Mouse (Mus musculus) heart, embryonic 14.5 days (tissue): ENCODE measurements at regions not wholly inside any gene's neighbourhood (a gene's known extent, or its start where the extent isn't known, plus 50 kb on each side); places are given as distances from the start of the nearest gene placed in this dataset.

Experiments
- ATAC-seq: fragments of 200-750 bp; cut with Nextera tagmentation; 2 replicates; pipeline ENCODE4 v1.8.0; 2017; ENCODE audit warnings: low read depth, moderate TSS enrichment; ENCODE audit not compliant: insufficient number of reproducible peaks, insufficient read depth, low FRiP score
- H3K27ac ChIP-seq, 2 experiments: fragments of 200-500 bp in 1 of 2; fragments of 300-500 bp in 1 of 2; sonication (generic) in 1 of 2; replicated peaks in 1 of 2; 2 replicates each; pipeline ENCODE4 v1.5.1; 2012 to 2014; ENCODE audit warnings: low read depth in 2 of 2, low read length in 2 of 2, control low read depth in 1 of 2, mild to moderate bottlenecking in 1 of 2, mixed read lengths in 1 of 2; ENCODE audit not compliant: control insufficient read depth in 1 of 2, insufficient read depth in 1 of 2
- H3K27me3 ChIP-seq: fragments of 300-500 bp; sonication (generic); 2 replicates; pipeline ENCODE4 v1.6.1; 2014; ENCODE audit warnings: mild to moderate bottlenecking, low read length, control low read depth; ENCODE audit not compliant: control insufficient read depth, insufficient read depth
- H3K36me3 ChIP-seq: fragments of 300-500 bp; sonication (generic); 2 replicates; pipeline ENCODE4 v1.6.1; 2014; ENCODE audit warnings: mild to moderate bottlenecking, control low read depth, low read length, mixed read lengths; ENCODE audit not compliant: control insufficient read depth, insufficient read depth
- H3K4me1 ChIP-seq, 2 experiments: fragments of 200-500 bp in 1 of 2; fragments of 300-500 bp in 1 of 2; sonication (generic) in 1 of 2; 2 replicates each; pipeline ENCODE4 v1.6.1; 2012 to 2014; ENCODE audit warnings: low read length in 2 of 2, control low read depth in 1 of 2, mixed read lengths in 1 of 2; ENCODE audit not compliant: control insufficient read depth in 2 of 2, insufficient read depth in 2 of 2
- H3K4me2 ChIP-seq: fragments of 300-500 bp; sonication (generic); 2 replicates; pipeline ENCODE4 v1.6.1; 2014; ENCODE audit warnings: mild to moderate bottlenecking, low read length
- H3K4me3 ChIP-seq, 2 experiments: fragments of 200-500 bp in 1 of 2; fragments of 300-500 bp in 1 of 2; sonication (generic) in 1 of 2; 2 replicates each; pipeline ENCODE4 v1.5.1; 2012 to 2014; ENCODE audit warnings: low read length in 2 of 2, mild to moderate bottlenecking in 2 of 2, control low read depth in 1 of 2, low read depth in 1 of 2, moderate library complexity in 1 of 2; ENCODE audit not compliant: control insufficient read depth in 1 of 2, insufficient read depth in 1 of 2
- H3K9ac ChIP-seq: fragments of 300-500 bp; sonication (generic); 2 replicates; pipeline ENCODE4 v1.6.1; 2014; ENCODE audit warnings: mild to moderate bottlenecking, low read length
- H3K9me3 ChIP-seq: fragments of 300-500 bp; sonication (generic); 2 replicates; pipeline ENCODE4 v1.6.1; 2016; ENCODE audit warnings: low read length, control low read depth; ENCODE audit not compliant: control insufficient read depth
- WGBS: fragments of 180-500 bp; shearing (Covaris S2); extraction: QIAGEN DNeasy Blood & Tissue Kit; methylation state at CpG from one replicate; pipeline ENCODE4 v1.1.7; 2014; 5-methylcytosine and 5-hydroxymethylcytosine counted together

- no peaks in the 10 kb centered on the region for H3K9me3 ChIP-seq
- no peaks in the 10 kb centered on the region for H3K4me1 ChIP-seq
- no peak overlapping the region for H3K4me3 ChIP-seq
- no peak overlapping the region for H3K9ac ChIP-seq
- ATAC-seq = no peak
- H3K4me2 ChIP-seq = no peak overlapping the region
- no peaks in the 10 kb centered on the region for H3K27me3 ChIP-seq
- H3K27ac ChIP-seq = no peak overlapping the region
- 58% methylated on average over 6 of the region's 6 CpGs for WGBS
- H3K36me3 ChIP-seq = no peaks in the 10 kb centered on the region
These were observed 147.1 kb downstream of the Tsen15 start for GRCm38 (mm10) chr1:152239376-152239775.

DNA sequence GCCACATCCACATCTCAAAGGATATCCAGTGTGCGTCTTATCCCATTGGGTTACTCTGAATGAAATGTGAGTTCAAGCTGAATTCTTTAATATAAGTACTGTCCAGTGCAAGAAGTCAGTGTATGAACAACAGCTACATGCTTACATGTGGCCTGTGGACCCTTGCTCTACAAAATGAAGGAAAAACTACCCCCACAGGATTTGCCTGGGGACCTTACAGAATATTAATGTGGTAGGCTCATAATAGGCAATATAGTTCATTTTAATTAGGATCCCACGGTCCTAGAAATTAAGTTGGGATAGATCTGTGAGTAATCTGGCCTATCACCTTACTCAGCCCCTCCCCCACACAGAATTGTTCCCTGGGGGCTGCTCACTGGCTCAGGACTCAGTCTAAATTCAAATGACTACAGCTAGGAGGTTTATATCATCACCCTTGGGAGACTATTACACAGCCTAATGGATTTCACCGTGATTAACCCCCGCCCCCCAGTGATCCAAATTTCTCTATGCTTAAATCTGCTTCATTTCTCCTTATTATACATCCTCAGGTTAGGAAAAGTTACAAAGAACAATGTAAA is 145.4 kb upstream of the 1700025G04Rik start:
- Histone ChIP-seq H3K9ac (no peak overlapping the region), H3K4me3 (no peak overlapping the region), H3K27me3 (no peaks in the 10 kb centered on the region), H3K27ac (no peak overlapping the region), H3K4me1 (no peaks in the 10 kb centered on the region), H3K36me3 (no peaks in the 10 kb centered on the region), H3K9me3 (no peaks in the 10 kb centered on the region), H3K4me2 (no peak overlapping the region)
- 87% methylated on average over 4 of the region's 4 CpGs for WGBS
- ATAC-seq = no peak

DNA sequence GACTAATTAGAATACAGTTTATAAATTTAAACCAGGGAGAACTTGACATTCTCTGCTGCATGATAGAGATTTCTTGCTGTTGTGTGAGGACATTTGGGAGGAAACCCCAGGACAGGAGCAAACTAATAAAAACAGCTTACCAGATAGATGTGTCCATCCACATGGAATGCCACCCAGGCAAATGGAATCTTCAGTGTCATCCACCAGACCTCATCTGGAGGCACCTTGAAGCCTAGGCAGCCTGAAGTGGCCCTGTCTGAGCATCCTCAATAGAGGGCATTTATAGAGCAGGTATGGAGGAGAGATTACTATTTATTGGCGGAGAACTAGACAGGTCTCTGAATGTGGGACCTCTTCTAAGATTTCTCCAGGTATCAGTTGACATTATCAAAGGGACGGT is 144.8 kb upstream of the 1700025G04Rik start:
- WGBS = 93% methylated on average over 2 of the region's 2 CpGs
- Histone ChIP-seq H3K27ac (no peak overlapping the region), H3K9me3 (no peaks in the 10 kb centered on the region), H3K4me3 (no peak overlapping the region), H3K4me2 (no peak overlapping the region), H3K4me1 (no peaks in the 10 kb centered on the region), H3K36me3 (no peaks in the 10 kb centered on the region), H3K9ac (no peak overlapping the region), H3K27me3 (no peaks in the 10 kb centered on the region)
- no peak for ATAC-seq

DNA sequence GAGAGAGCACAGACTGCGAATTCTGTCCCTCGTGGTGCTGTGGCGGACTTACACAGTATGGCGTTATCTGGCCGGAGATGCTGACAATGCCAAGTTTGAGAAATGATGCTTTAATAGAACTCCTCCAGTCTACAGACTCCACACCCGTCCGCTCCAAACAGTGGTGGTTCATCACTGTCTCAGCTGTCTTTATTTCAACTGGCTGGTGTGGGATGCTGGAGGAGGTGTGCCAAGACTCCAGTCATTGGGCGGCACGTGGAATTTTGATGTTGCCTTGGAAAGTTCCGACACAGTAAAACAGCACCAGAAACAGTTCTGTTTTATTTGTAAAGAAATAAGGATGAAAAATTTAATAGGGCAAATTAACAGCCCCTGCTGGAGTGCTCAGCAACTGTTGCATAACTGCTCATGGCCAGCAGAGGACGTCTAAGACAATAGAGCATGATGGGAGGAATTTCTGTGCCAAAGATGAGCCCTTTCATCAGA is 141.8 kb upstream of the 1700025G04Rik start:
- Histone ChIP-seq H3K36me3 (no peaks in the 10 kb centered on the region), H3K4me2 (no peak overlapping the region), H3K27me3 (no peaks in the 10 kb centered on the region), H3K4me1 (no peaks in the 10 kb centered on the region), H3K9me3 (peaks cover 3% of the 10 kb centered on the region), H3K27ac (no peak overlapping the region), H3K4me3 (no peak overlapping the region), H3K9ac (no peak overlapping the region)
- 76% methylated on average over 11 of the region's 11 CpGs for WGBS
- no peak for ATAC-seq

DNA sequence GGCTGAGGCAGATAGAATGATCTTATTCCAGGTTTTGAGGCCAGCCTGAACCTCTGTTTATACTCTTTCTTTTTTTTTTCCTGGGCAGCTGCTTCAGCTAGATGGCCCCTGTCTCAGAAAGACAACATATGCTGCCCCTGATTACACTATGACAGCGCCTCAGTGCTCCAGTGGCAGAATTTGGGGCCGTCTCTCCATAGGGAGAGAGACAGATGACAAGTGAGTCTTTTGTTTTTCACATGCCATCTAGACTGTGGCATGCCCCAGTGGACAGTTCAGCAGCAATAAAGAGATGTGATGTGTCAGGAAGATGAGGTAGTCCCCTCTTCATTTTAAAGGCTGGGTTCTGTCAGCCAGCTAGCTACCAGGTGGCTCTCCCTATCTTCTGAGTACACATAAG is 139.8 kb upstream of the 1700025G04Rik start:
- no peak for ATAC-seq
- H3K4me2 ChIP-seq = no peak overlapping the region
- peaks cover 4% of the 10 kb centered on the region for H3K9me3 ChIP-seq
- WGBS = 72% methylated on average over 2 of the region's 2 CpGs
- no peaks in the 10 kb centered on the region for H3K4me1 ChIP-seq
- no peak overlapping the region for H3K9ac ChIP-seq
- H3K27me3 ChIP-seq = no peaks in the 10 kb centered on the region
- no peaks in the 10 kb centered on the region for H3K36me3 ChIP-seq
- H3K4me3 ChIP-seq = no peak overlapping the region
- H3K27ac ChIP-seq = no peak overlapping the region

- Histone ChIP-seq H3K4me2 (no peak overlapping the region), H3K4me1 (peaks cover 2 to 13% of the 10 kb centered on the region in 2 experiments), H3K36me3 (no peaks in the 10 kb centered on the region), H3K27ac (no peak overlapping the region), H3K9ac (no peak overlapping the region), H3K9me3 (peaks cover 4% of the 10 kb centered on the region), H3K4me3 (no peak overlapping the region), H3K27me3 (no peaks in the 10 kb centered on the region)
- WGBS = 92% methylated on average over 3 of the region's 3 CpGs
- no peak for ATAC-seq
These were observed 136.1 kb upstream of the 1700025G04Rik start for GRCm38 (mm10) chr1:152226049-152226448.

DNA sequence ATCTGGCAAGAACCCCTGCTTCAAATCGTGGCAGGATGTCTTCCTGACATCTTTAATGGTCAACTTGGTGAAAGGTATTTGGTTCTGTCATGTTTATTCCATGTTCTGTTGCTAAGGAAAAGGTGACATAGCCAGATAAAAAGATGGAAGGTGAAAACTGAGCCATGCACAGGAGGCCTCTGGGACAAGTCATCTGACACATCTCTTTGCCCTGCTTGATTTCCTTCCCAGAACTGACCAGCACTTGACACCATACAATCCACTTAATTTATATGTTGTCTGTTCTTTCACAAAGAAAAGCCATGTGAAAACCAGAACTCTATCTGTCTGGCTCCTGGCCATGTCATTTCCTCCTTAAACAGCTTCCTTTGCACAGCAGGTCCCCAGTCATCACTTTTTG is 133.7 kb upstream of the 1700025G04Rik start:
- peak overlapping the region; percentile 40 to 71; a peak in 3 of 4 replicates for H3K27ac ChIP-seq
- ATAC-seq = peak; percentile 68

More for the DNA sequence above, 133.7 kb upstream of the 1700025G04Rik start:
- H3K4me2 ChIP-seq = no peak overlapping the region
- H3K36me3 ChIP-seq = no peaks in the 10 kb centered on the region
- no peak overlapping the region for H3K4me3 ChIP-seq
- H3K27me3 ChIP-seq = no peaks in the 10 kb centered on the region
- H3K4me1 ChIP-seq = peaks cover 2 to 13% of the 10 kb centered on the region in 2 experiments
- H3K9ac ChIP-seq = no peak overlapping the region
- WGBS = 2% methylated on average over 1 of the region's 1 CpGs
- H3K9me3 ChIP-seq = peaks cover 4% of the 10 kb centered on the region
